14 mouse cellular contexts compared by ENCODE assay signal in genomic region chr12:9898420-9898819, GRCm38 (mm10).
A peak's percentile ranks its signal among the peaks of the same experiment; 100 is the strongest.
DNase-seq lines count a peak whose midpoint lies in the region; ATAC-seq lines count a peak whose summit lies in the region.
"Had no signal": no experiment of that assay in that cellular context is flagged by ENCODE, and none has a peak within 500 bp of the region (broad histone marks: within the 10 kb centered on the region; RNA-seq: fewer than 3 reads in every experiment).

No protein-coding gene starts in this region.

- no peaks in the 10 kb centered on the region for H3K4me1 ChIP-seq in embryonic facial prominence, embryonic 14.5 days (ENCODE audit: control insufficient read depth, insufficient read depth, low read length)
- no peaks in the 10 kb centered on the region for H3K4me1 ChIP-seq in neural tube, embryonic 15.5 days
- H3K4me1 ChIP-seq in liver, embryonic 11.5 days (replicated peaks; ENCODE audit: control insufficient read depth, insufficient read depth, low read length): no peaks in the 10 kb centered on the region
- H3K4me1 ChIP-seq: embryonic facial prominence, embryonic 12.5 days; midbrain, embryonic 13.5 days; neural tube, embryonic 12.5 days had no signal

- H3K9me3 ChIP-seq in embryonic facial prominence, embryonic 14.5 days (ENCODE audit: control insufficient read depth, low read length): no peaks in the 10 kb centered on the region
- H3K9me3 ChIP-seq in neural tube, embryonic 15.5 days (replicated peaks): no peaks in the 10 kb centered on the region
- no peaks in the 10 kb centered on the region for H3K9me3 ChIP-seq in liver, embryonic 11.5 days (ENCODE audit: control insufficient read depth, low read length)
- H3K9me3 ChIP-seq: embryonic facial prominence, embryonic 12.5 days; midbrain, embryonic 13.5 days; neural tube, embryonic 12.5 days had no signal

- no peaks in the 10 kb centered on the region for H3K36me3 ChIP-seq in embryonic facial prominence, embryonic 14.5 days (ENCODE audit: control insufficient read depth, insufficient read depth, low read length)
- no peaks in the 10 kb centered on the region for H3K36me3 ChIP-seq in neural tube, embryonic 15.5 days
- no peaks in the 10 kb centered on the region for H3K36me3 ChIP-seq in liver, embryonic 11.5 days (ENCODE audit: control insufficient read depth, insufficient read depth, low read length)
- H3K36me3 ChIP-seq: embryonic facial prominence, embryonic 12.5 days; midbrain, embryonic 13.5 days; neural tube, embryonic 12.5 days had no signal

- no peak overlapping the region for H3K4me2 ChIP-seq in embryonic facial prominence, embryonic 14.5 days (ENCODE audit: low read depth, low read length)
- no peak overlapping the region for H3K4me2 ChIP-seq in neural tube, embryonic 15.5 days
- no peak overlapping the region for H3K4me2 ChIP-seq in liver, embryonic 11.5 days
- H3K4me2 ChIP-seq: embryonic facial prominence, embryonic 12.5 days; midbrain, embryonic 13.5 days; neural tube, embryonic 12.5 days had no signal

- no peak overlapping the region for H3K27ac ChIP-seq in embryonic facial prominence, embryonic 14.5 days (replicated peaks; ENCODE audit: low read depth, low read length)
- no peak overlapping the region for H3K27ac ChIP-seq in neural tube, embryonic 15.5 days (replicated peaks)
- no peak overlapping the region for H3K27ac ChIP-seq in liver, embryonic 11.5 days (ENCODE audit: low read depth, low read length)
- H3K27ac ChIP-seq: embryonic facial prominence, embryonic 12.5 days; midbrain, embryonic 13.5 days; neural tube, embryonic 12.5 days had no signal

- no peaks in the 10 kb centered on the region for H3K27me3 ChIP-seq in embryonic facial prominence, embryonic 14.5 days (replicated peaks; ENCODE audit: control insufficient read depth, insufficient read depth, low read length)
- H3K27me3 ChIP-seq in neural tube, embryonic 15.5 days (replicated peaks): no peaks in the 10 kb centered on the region
- no peaks in the 10 kb centered on the region for H3K27me3 ChIP-seq in liver, embryonic 11.5 days (replicated peaks; ENCODE audit: control insufficient read depth, insufficient read depth, low read length)
- H3K27me3 ChIP-seq: embryonic facial prominence, embryonic 12.5 days; midbrain, embryonic 13.5 days; neural tube, embryonic 12.5 days had no signal

- H3K9ac ChIP-seq in embryonic facial prominence, embryonic 14.5 days (ENCODE audit: low read depth, low read length): no peak overlapping the region
- no peak overlapping the region for H3K9ac ChIP-seq in neural tube, embryonic 15.5 days (replicated peaks)
- no peak overlapping the region for H3K9ac ChIP-seq in liver, embryonic 11.5 days (ENCODE audit: low read depth, low read length)
- H3K9ac ChIP-seq: embryonic facial prominence, embryonic 12.5 days; midbrain, embryonic 13.5 days; neural tube, embryonic 12.5 days had no signal

- H3K4me3 ChIP-seq in embryonic facial prominence, embryonic 14.5 days (ENCODE audit: low read depth, low read length): no peak overlapping the region
- no peak overlapping the region for H3K4me3 ChIP-seq in neural tube, embryonic 15.5 days (replicated peaks)
- no peak overlapping the region for H3K4me3 ChIP-seq in liver, embryonic 11.5 days (ENCODE audit: low read depth, low read length)
- H3K4me3 ChIP-seq: embryonic facial prominence, embryonic 12.5 days; midbrain, embryonic 13.5 days; neural tube, embryonic 12.5 days had no signal

- peak; percentile 2 for DNase-seq in lung, postnatal 25 days (ENCODE audit: low spot score)
- DNase-seq in lung, postnatal 36 days: no peak
- DNase-seq in embryonic facial prominence, embryonic 14.5 days (ENCODE audit: low spot score): peak; percentile 12
- peak; percentile 17 for DNase-seq in gonadal fat pad, adult 2 months (ENCODE audit: low read depth)
- peak; percentile 96 for DNase-seq in skeletal muscle tissue, adult 2 months (ENCODE audit: low read depth, low spot score)
- no peak for DNase-seq in thymus, adult 18-20 months
- no peak for DNase-seq in liver, embryonic 11.5 days (ENCODE audit: low spot score)
- DNase-seq: cerebellum, adult 18-20 months; kidney, adult 2 months; thymus, postnatal 36 days had no signal

- WGBS in embryonic facial prominence, embryonic 14.5 days: 6% methylated on average over 3 of the region's 3 CpGs
- 71% methylated on average over 3 of the region's 3 CpGs for WGBS in neural tube, embryonic 15.5 days
- WGBS in liver, embryonic 11.5 days: 62% methylated on average over 3 of the region's 3 CpGs

- no peak for ATAC-seq in embryonic facial prominence, embryonic 14.5 days (ENCODE audit: low read depth)
- no peak for ATAC-seq in neural tube, embryonic 15.5 days (ENCODE audit: low FRiP score)
- ATAC-seq in liver, embryonic 11.5 days (replicated peaks; ENCODE audit: low FRiP score): no peak
- ATAC-seq: midbrain, embryonic 13.5 days had no signal

Comparison
In these comparisons a context has a peak if more than half of its experiments do, and no peak if none do; other contexts are left out.
1. DNase-seq: peak in lung, postnatal 25 days (single experiment), embryonic facial prominence, embryonic 14.5 days (single experiment), gonadal fat pad, adult 2 months (single experiment) and skeletal muscle tissue, adult 2 months (single experiment); none in lung, postnatal 36 days (single experiment), thymus, adult 18-20 months (0 of 2) and liver, embryonic 11.5 days (single experiment).